Mouse (Mus musculus) midbrain, embryonic 16.5 days (tissue): ENCODE data around the gene Rplp2. TPM values are rescaled to one million over a fixed set of nuclear protein-coding genes. Genes with fewer than 3 reads are reported as not detected.

Experiments
- ATAC-seq: fragments of 200-750 bp; cut with Nextera tagmentation; 2 replicates; pipeline ENCODE4 v1.8.0; 2017; ENCODE audit warnings: moderate TSS enrichment
- H3K27ac ChIP-seq: fragments of 300-500 bp; sonication (generic); 2 replicates; pipeline ENCODE4 v1.5.1; 2014; ENCODE audit warnings: mild to moderate bottlenecking, low read length, mixed read lengths
- H3K27me3 ChIP-seq: fragments of 300-500 bp; sonication (generic); 2 replicates; pipeline ENCODE4 v1.6.1; 2014; ENCODE audit warnings: low read depth, low read length, mixed read lengths; ENCODE audit not compliant: control insufficient read depth, insufficient read depth
- H3K36me3 ChIP-seq: fragments of 300-500 bp; sonication (generic); 2 replicates; pipeline ENCODE4 v1.6.1; 2014; ENCODE audit warnings: mild to moderate bottlenecking, low read length, moderate library complexity, mixed read lengths; ENCODE audit not compliant: control insufficient read depth, insufficient read depth
- H3K4me1 ChIP-seq: fragments of 300-500 bp; sonication (generic); 2 replicates; pipeline ENCODE4 v1.6.1; 2014; ENCODE audit warnings: mild to moderate bottlenecking, low read length, mixed read lengths; ENCODE audit not compliant: control insufficient read depth, insufficient read depth
- H3K4me2 ChIP-seq: fragments of 300-500 bp; sonication (generic); 2 replicates; pipeline ENCODE4 v1.6.1; 2014; ENCODE audit warnings: mild to moderate bottlenecking, low read length, mixed read lengths
- H3K4me3 ChIP-seq: fragments of 300-500 bp; sonication (generic); 2 replicates; pipeline ENCODE4 v1.5.1; 2014; ENCODE audit warnings: low read depth, mild to moderate bottlenecking, low read length, moderate library complexity, mixed read lengths
- H3K9ac ChIP-seq: fragments of 300-500 bp; sonication (generic); 2 replicates; pipeline ENCODE4 v1.6.1; 2014; ENCODE audit warnings: low read depth, low read length, mixed read lengths
- H3K9me3 ChIP-seq: fragments of 300-500 bp; sonication (generic); replicated peaks from 2 replicates; pipeline ENCODE4 v1.6.1; 2014; ENCODE audit warnings: mild to moderate bottlenecking, low read length, mixed read lengths; ENCODE audit not compliant: control insufficient read depth, poor library complexity, severe bottlenecking
- WGBS: fragments of 180-500 bp; shearing (Covaris S2); extraction: QIAGEN DNeasy Blood & Tissue Kit; methylation state at CpG from one replicate; pipeline ENCODE4 v1.1.7; 2014; 5-methylcytosine and 5-hydroxymethylcytosine counted together
- polyA plus RNA-seq: library from polyadenylated mRNA; unstranded; fragments of >200 nt; fragmentation: Nextera tagmentation; extraction: Ambion mirVana; gene quantifications from 2 replicates; pipeline ENCODE4 v1.2.1, GENCODE M21; 2015

Rplp2 gene
- polyA plus RNA-seq, 1 experiment from 2014 or later: 607 TPM

GRCm38 (mm10) chr7:141487141-141487540, 40.0 kb downstream of the Rplp2 start:
- Histone ChIP-seq H3K4me2 (no peak overlapping the region), H3K9ac (no peak overlapping the region)
- no peak for ATAC-seq

GRCm38 (mm10) chr7:141491151-141491550, 44.0 kb downstream of the Rplp2 start:
- no peak overlapping the region for H3K4me2 ChIP-seq
- no peak overlapping the region for H3K4me3 ChIP-seq
- H3K36me3 ChIP-seq: peaks cover 10% of the 10 kb centered on the region
- ATAC-seq: no peak
- no peak overlapping the region for H3K27ac ChIP-seq
- WGBS: 86% methylated on average over 2 of the region's 2 CpGs
- H3K9ac ChIP-seq: no peak overlapping the region
- H3K9me3 ChIP-seq: no peaks in the 10 kb centered on the region
- no peaks in the 10 kb centered on the region for H3K4me1 ChIP-seq
- H3K27me3 ChIP-seq: no peaks in the 10 kb centered on the region

More at GRCm38 (mm10) chr7:141487141-141487540, 40.0 kb downstream of the Rplp2 start:
- Histone ChIP-seq H3K9me3 (no peaks in the 10 kb centered on the region), H3K4me1 (peaks cover 20% of the 10 kb centered on the region), H3K27me3 (no peaks in the 10 kb centered on the region), H3K4me3 (no peak overlapping the region), H3K27ac (no peak overlapping the region), H3K36me3 (peaks cover 3% of the 10 kb centered on the region; the same call in 1 of the 2 replicates)
- 80% methylated on average over 7 of the region's 7 CpGs for WGBS

- no peak for ATAC-seq
- no peak overlapping the region for H3K9ac ChIP-seq
- no peak overlapping the region for H3K4me3 ChIP-seq
- no peaks in the 10 kb centered on the region for H3K4me1 ChIP-seq
- H3K4me2 ChIP-seq: no peak overlapping the region
- H3K36me3 ChIP-seq: peaks cover 10% of the 10 kb centered on the region
- no peaks in the 10 kb centered on the region for H3K27me3 ChIP-seq
- WGBS: 89% methylated on average over 5 of the region's 5 CpGs
- H3K9me3 ChIP-seq: no peaks in the 10 kb centered on the region
- H3K27ac ChIP-seq: no peak overlapping the region
These were observed 45.6 kb downstream of the Rplp2 start for GRCm38 (mm10) chr7:141492738-141493137.

- Histone ChIP-seq H3K4me3 (no peak overlapping the region), H3K4me1 (no peaks in the 10 kb centered on the region), H3K36me3 (peaks cover 14% of the 10 kb centered on the region), H3K27me3 (no peaks in the 10 kb centered on the region), H3K9me3 (no peaks in the 10 kb centered on the region), H3K27ac (no peak overlapping the region), H3K9ac (no peak overlapping the region), H3K4me2 (no peak overlapping the region)
- 89% methylated on average over 1 of the region's 1 CpGs for WGBS
- ATAC-seq: no peak
These were observed 46.6 kb downstream of the Rplp2 start for GRCm38 (mm10) chr7:141493729-141494128.

GRCm38 (mm10) chr7:141495379-141495778, 48.2 kb downstream of the Rplp2 start:
- WGBS: 84% methylated on average over 2 of the region's 2 CpGs
- Histone ChIP-seq H3K9ac (no peak overlapping the region), H3K36me3 (peaks cover 17% of the 10 kb centered on the region), H3K4me1 (no peaks in the 10 kb centered on the region), H3K27ac (no peak overlapping the region), H3K9me3 (no peaks in the 10 kb centered on the region), H3K4me3 (no peak overlapping the region), H3K27me3 (no peaks in the 10 kb centered on the region), H3K4me2 (no peak overlapping the region)
- no peak for ATAC-seq

GRCm38 (mm10) chr7:141495940-141496339, 48.8 kb downstream of the Rplp2 start:
- H3K27ac ChIP-seq: no peak overlapping the region
- H3K27me3 ChIP-seq: no peaks in the 10 kb centered on the region
- H3K4me3 ChIP-seq: no peak overlapping the region
- 89% methylated on average over 4 of the region's 4 CpGs for WGBS
- H3K36me3 ChIP-seq: peaks cover 17% of the 10 kb centered on the region
- no peaks in the 10 kb centered on the region for H3K4me1 ChIP-seq
- no peak overlapping the region for H3K9ac ChIP-seq
- no peak overlapping the region for H3K4me2 ChIP-seq
- no peak for ATAC-seq
- no peaks in the 10 kb centered on the region for H3K9me3 ChIP-seq

GRCm38 (mm10) chr7:141497600-141497999, 50.4 kb downstream of the Rplp2 start:
- H3K9me3 ChIP-seq: no peaks in the 10 kb centered on the region
- no peak overlapping the region for H3K9ac ChIP-seq
- ATAC-seq: no peak
- H3K27ac ChIP-seq: no peak overlapping the region
- H3K27me3 ChIP-seq: no peaks in the 10 kb centered on the region
- peaks cover 13% of the 10 kb centered on the region for H3K36me3 ChIP-seq
- no peak overlapping the region for H3K4me3 ChIP-seq
- no peaks in the 10 kb centered on the region for H3K4me1 ChIP-seq
- no peak overlapping the region for H3K4me2 ChIP-seq
- 97% methylated on average over 3 of the region's 3 CpGs for WGBS

Other genes starting within 250 kb of the Rplp2 start
- gene Lmntd2, start 233.3 kb upstream of the Rplp2 start, polyA plus RNA-seq: 0.23 and 0.81 TPM in 2 replicates
- 19.8 and 21.2 TPM in 2 replicates for gene Rassf7, start 231.5 kb upstream of the Rplp2 start, polyA plus RNA-seq
- 68.0 and 72.3 TPM in 2 replicates for gene Phrf1, start 218.6 kb upstream of the Rplp2 start, polyA plus RNA-seq
- gene Irf7, start 180.9 kb upstream of the Rplp2 start, polyA plus RNA-seq: 1.4 and 1.5 TPM in 2 replicates
- gene Cdhr5, start 170.6 kb upstream of the Rplp2 start, polyA plus RNA-seq: not detected in 2 replicates
- gene Sct, start 168.2 kb upstream of the Rplp2 start, polyA plus RNA-seq: 2.4 and 2.8 TPM in 2 replicates
- gene Drd4, start 155.4 kb upstream of the Rplp2 start, polyA plus RNA-seq: 0.58 and 1.2 TPM in 2 replicates
- gene Deaf1, start 119.7 kb upstream of the Rplp2 start, polyA plus RNA-seq: 211 and 237 TPM in 2 replicates
- gene Tmem80, start 119.6 kb upstream of the Rplp2 start, polyA plus RNA-seq: 53.1 and 54.7 TPM in 2 replicates
- gene Eps8l2, start 108.5 kb upstream of the Rplp2 start, polyA plus RNA-seq: 0.61 and 1.0 TPM in 2 replicates
- gene Taldo1, start 55.2 kb upstream of the Rplp2 start, polyA plus RNA-seq: 291 and 309 TPM in 2 replicates
- gene Gatd1, start 33.2 kb upstream of the Rplp2 start, polyA plus RNA-seq: 48.5 and 54.9 TPM in 2 replicates
- 109 and 151 TPM in 2 replicates for gene Cend1, start 17.9 kb upstream of the Rplp2 start, polyA plus RNA-seq
- gene Slc25a22, start 9.5 kb upstream of the Rplp2 start, polyA plus RNA-seq: 108 and 121 TPM in 2 replicates
- gene Pidd1, start 3.3 kb upstream of the Rplp2 start, polyA plus RNA-seq: 2.4 and 2.5 TPM in 2 replicates
- 16.9 and 17.7 TPM in 2 replicates for gene Pnpla2, start 7.8 kb downstream of the Rplp2 start, polyA plus RNA-seq
- gene Cracr2b, start 13.7 kb downstream of the Rplp2 start, polyA plus RNA-seq: 6.6 and 7.1 TPM in 2 replicates
- 17.1 and 17.5 TPM in 2 replicates for gene Cd151, start 20.0 kb downstream of the Rplp2 start, polyA plus RNA-seq
- 73.3 and 74.0 TPM in 2 replicates for gene Polr2l, start 27.8 kb downstream of the Rplp2 start, polyA plus RNA-seq
- gene Tspan4, start 27.9 kb downstream of the Rplp2 start, polyA plus RNA-seq: 45.8 and 49.1 TPM in 2 replicates
- gene Chid1, start 92.5 kb downstream of the Rplp2 start, polyA plus RNA-seq: 40.3 and 52.8 TPM in 2 replicates
- 132 and 137 TPM in 2 replicates for gene Ap2a2, start 114.8 kb downstream of the Rplp2 start, polyA plus RNA-seq
- 0.23 and 0.26 TPM in 2 replicates for gene Muc6, start 207.9 kb downstream of the Rplp2 start, polyA plus RNA-seq
- gene Muc2, start 243.0 kb downstream of the Rplp2 start, polyA plus RNA-seq: 0.16 and 0.67 TPM in 2 replicates